Mouse (Mus musculus) brain, embryonic 14.5 days (tissue): ENCODE data around the gene Tmem132a. TPM values are rescaled to one million over a fixed set of nuclear protein-coding genes. Genes with fewer than 3 reads are reported as not detected.

ENCODE experiments used
- DNase-seq: peaks from one replicate; pipeline ENCODE4 v3.0.0-alpha.2; 2011; ENCODE audit warnings: low read depth
- CTCF ChIP-seq: fragments of 200-500 bp; IDR thresholded peaks from 2 replicates; pipeline ENCODE4 v1.5.1; 2012; ENCODE audit warnings: inconsistent platforms, mild to moderate bottlenecking, moderate library complexity, borderline replicate concordance; ENCODE audit not compliant: insufficient read depth, insufficient read length; ENCODE audit errors: extremely low read depth
- POLR2A ChIP-seq: fragments of 200-500 bp; IDR thresholded peaks from 2 replicates; pipeline ENCODE4 v1.6.1; 2012; ENCODE audit warnings: mild to moderate bottlenecking, inconsistent platforms, borderline replicate concordance; ENCODE audit not compliant: poor library complexity, insufficient read depth, insufficient read length, severe bottlenecking; ENCODE audit errors: extremely low read depth
- polyA plus RNA-seq: library from polyadenylated mRNA; depleted of rRNA; stranded (reverse); fragments of >200 nt; gene quantifications from 2 replicates; pipeline ENCODE4 v1.2.3, GENCODE M21; 2012

Gene Tmem132a
- polyA plus RNA-seq, 1 experiment, result 301 TPM

DNA sequence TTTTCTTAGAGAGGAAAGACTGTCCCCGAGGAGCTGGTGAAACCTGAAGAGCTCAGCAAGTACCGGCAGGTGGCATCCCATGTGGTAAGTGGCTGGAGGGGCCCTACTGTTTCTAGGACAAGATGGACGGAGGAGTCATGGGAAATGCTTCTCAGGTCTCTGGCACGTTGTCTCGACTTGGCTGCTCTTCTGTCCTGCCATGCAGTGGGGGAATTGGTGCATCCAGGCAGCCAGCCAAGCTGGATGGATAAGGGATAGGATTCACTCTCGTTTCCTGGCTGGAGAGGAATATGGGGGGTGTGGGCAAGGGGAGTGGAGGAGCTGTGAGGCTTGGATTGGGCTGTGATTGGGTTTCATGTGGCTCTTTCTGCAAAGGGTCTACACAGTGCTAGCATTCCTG is 30.6 kb upstream of the Tmem132a start:
- TF ChIP-seq POLR2A (no peak), CTCF (no peak)
- no peak for DNase-seq

DNA sequence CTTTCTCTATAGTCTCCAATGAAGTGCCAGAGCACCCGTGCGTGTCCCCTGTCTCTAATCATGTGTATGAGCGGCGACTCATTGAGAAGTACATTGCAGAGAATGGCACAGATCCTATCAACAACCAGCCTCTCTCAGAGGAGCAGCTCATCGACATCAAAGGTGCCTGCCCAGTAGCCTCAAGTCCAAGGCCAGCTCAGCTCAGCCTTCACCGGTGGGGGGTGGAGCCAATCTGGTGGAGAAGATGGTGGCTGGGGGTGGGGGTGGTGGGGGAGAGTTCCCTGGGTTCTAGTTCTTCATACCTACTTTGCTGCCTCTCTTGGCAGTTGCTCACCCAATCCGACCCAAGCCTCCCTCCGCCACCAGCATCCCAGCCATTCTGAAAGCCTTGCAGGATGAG is 27.8 kb upstream of the Tmem132a start:
- no peak for TF ChIP-seq POLR2A
- no peak for TF ChIP-seq CTCF
- DNase-seq, result no peak

DNA sequence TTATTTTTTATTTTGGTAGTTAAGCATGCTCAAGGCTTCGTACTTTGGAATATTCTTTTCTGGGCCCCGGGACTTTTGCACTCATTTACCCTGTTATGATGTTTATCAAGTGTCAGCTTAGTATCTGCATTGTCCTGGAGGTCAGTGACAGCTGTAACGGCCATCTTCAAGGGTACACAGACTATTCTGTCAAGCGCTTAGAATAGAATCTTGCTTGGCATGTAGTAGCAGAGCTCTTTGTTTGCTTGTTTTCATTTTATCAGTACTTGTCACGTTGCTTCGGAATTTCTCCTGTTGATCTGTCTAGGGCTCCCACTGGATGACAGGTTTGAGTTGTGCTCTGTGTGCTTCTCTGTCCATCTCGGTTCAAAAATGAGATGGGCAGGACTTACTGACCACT is 27.1 kb upstream of the Tmem132a start:
- DNase-seq, result no peak

DNA sequence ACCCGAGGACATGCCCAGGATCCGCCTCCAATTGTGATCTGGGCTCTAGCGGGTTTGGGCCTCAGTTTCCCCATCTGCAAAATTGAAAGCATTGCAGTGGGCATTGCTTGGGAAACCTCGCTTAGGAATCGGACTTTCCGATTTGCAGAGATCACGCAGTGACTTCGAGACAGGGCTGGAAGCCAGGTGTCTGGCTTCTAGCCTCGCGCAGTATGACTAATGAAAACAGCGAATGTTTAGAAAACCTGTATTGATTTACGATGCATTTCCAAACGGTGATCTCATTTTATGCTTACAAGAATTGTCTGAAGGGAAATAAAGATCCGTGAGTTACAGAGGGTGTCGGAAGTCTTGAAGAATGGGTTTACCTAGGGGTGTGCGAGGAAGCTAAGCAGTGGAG is 26.0 kb upstream of the Tmem132a start:
- no peak for DNase-seq
- TF ChIP-seq CTCF (no peak), POLR2A (no peak)

More for the DNA sequence above, 27.1 kb upstream of the Tmem132a start:
- no peak for TF ChIP-seq POLR2A
- TF ChIP-seq CTCF, result no peak

DNA sequence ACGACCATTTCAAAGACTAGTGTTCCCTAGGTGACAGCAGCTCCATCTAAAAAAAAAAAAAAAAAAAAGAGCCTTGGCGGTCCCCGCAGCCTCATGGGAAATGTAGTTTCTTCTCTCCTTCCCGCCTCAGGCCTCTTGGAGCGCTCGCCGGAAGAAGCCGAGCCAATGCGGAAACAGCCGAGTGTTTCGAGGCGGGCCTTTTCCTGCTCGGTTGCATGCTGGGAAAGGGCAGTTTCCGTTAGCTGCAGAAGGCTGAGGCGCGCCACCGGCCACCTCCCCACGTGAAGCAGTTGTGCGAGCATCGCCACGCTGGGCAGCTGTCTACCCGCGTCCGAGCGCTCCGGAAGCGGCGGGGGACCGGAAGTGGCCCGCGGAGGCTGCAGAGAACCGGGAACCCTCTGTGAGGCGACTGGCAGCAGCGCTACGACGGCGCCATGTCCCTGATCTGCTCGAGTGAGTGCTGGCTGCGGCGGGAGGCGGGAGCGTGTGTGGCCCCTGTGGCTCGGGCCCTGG is 25.3 kb upstream of the Tmem132a start, which contains the start of gene Prpf19:
Gene Prpf19, plus strand, starts transcription at position 216 of the 513 bp plus-strand sequence.
- DNase-seq, result peak; percentile 100
- TF ChIP-seq CTCF, result no peak
- peak; percentile 82; the same call in 1 of the 2 replicates for TF ChIP-seq POLR2A

DNA sequence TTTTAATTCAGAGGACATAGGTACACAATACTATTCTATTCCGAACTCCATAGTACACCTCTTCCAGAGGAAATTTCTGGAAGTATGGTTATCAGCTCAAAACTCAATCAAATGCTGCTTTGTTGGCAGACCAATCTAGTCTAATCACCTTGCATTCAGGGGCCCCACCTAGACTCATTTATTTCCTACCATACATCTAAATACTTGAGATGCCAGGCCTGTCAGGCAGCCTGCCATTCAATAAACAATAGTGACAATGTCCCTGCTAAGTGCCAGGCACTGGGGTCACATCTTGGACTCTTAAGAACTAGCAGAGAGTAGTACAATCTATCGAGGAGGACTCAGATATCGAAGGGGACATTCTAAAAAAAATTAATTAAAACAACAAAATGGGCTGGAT is 22.5 kb upstream of the Tmem132a start:
- no peak for DNase-seq
- TF ChIP-seq POLR2A (no peak), CTCF (no peak)

DNA sequence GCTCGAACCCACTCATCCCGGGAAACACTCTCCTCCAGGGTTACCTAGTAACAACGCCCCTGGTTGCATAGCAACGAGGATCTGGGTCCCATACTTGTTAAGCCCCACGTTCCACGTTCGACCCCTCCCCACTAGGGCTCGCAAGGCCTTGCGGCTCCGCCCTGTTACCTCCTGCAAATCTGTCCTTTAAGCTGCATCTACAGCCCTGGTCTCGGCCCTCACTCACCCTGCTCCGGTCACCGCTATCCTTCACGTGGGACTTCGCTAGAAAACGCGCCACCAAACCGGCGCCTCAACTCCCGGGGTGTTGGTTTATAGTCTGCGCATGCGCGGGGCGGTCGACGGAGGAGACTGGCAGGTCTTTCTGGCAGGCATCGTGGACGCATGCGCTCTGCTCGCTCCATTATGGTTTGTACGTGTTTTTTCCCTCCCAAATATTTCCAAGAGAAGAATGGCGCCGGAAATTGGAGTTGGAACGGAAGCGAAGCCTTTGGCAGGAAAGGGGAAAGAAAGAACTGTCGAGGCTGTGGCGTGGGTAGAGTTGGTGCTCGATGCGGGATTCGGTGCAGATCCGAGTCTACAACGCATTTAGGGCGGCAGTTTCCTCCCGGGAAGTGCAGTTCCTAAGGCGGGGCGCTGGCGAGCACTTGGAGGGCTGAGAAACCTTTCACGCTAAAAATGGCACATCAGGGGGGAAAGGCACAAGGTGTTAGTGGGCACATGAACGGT is 11.8 kb upstream of the Tmem132a start, which contains the start of gene Tmem109:
Gene Tmem109, minus strand, starts transcription at position 576 of the 729 bp plus-strand sequence.
- DNase-seq, result peak; percentile 99
- TF ChIP-seq CTCF (peak; percentile 36; the same call in 1 of the 2 replicates), POLR2A (peak; percentile 26; the same call in 1 of the 2 replicates)

DNA sequence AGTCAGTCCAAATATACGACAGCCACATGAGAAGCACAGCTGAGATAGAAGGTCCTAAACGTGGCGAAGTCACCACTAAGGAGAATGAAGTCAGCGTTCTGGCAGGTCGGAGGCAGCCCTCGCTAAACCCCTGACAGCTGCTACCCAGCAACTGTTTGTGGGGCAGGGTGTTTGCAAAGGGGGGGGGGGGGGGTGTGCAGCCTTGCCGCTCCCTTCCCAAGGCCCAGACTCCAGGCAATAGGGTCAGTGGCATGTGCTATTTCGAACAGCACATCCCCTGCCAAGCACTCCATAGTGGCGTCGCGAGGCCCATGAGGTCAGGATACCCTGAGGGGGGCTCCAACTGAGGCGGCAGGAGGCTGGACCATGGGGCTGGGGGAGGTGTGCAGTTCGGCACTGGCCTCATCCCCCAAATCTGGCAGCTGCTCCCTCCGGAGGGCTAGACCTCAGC is 11.3 kb upstream of the Tmem132a start:
- DNase-seq, result no peak
- TF ChIP-seq CTCF (no peak), POLR2A (no peak)

DNA sequence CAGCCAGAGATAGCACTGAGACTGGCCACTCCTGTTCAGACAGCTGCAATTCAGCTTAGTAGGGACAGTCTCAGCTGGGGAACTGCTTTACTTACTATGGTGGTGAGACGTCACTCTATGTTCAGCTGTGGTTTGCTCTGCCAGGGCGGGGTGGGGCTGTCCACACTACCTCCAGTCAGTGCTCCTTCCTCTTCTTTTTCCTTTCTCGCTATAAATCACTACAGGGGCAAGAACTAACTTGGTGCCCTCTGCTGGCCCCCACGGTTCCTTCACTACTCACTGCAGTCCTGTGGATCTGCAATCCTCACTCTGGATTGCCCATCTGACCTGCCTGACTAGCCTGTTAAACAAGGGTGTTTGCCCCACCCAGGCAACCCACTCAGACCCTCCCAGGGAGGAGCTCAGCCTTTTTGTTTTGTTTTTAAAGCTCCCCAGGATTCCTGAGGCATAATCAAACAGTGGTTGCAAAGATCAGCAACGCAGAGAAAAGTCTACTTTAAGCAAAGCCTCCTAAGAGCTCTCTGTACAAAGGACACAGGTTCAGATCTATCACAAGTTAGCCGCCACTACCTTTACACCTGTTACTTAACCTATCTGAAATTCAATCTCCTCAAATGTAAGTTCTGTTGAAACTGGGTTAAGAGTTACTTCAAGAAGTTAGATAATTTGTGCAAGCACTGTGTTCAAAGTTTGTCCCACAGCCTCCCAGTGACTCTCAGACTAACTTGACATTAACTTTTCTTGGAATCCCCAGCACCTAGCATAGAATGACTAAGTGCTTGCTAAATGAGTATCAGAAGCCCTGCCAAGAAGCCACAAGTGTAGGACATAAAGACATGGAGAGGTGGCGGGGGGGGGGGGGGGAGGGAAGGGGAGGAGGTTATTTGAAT is 10.6 kb upstream of the Tmem132a start:
- TF ChIP-seq POLR2A, result no peak
- peak; percentile 19; the same call in 1 of the 2 replicates for TF ChIP-seq CTCF
- DNase-seq, result peak; percentile 28

DNA sequence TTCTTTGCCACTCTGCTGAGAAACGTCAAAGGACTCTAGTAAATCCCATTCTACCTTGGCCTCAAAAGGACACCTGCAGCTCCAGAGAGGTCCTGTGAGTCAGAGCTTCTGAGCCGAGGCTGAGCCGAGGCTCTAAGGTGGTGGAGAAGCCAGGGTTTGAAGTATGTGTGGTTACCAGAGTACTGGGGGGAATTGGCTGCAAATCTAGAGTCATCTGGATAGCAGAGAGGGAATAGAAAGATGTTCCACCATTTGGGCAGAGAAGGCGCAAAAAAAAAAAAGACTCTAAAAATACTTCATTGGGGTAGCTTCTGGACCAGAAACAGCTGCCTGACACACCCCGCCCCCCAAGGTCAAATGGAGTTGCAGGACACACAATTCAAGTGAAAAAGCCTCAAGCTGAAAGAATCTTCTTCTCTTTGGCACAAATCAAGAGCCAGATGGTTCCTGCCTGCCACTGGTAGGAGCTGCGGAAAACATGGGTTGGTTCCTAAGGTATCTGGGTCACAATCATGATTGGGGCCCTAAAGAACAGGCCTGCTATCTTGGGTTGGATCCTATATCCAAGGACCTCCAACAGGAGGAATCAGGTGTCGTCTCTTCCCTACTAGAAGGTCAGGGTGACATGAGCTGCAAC is 8.6 kb upstream of the Tmem132a start:
- TF ChIP-seq POLR2A (no peak), CTCF (no peak)

DNA sequence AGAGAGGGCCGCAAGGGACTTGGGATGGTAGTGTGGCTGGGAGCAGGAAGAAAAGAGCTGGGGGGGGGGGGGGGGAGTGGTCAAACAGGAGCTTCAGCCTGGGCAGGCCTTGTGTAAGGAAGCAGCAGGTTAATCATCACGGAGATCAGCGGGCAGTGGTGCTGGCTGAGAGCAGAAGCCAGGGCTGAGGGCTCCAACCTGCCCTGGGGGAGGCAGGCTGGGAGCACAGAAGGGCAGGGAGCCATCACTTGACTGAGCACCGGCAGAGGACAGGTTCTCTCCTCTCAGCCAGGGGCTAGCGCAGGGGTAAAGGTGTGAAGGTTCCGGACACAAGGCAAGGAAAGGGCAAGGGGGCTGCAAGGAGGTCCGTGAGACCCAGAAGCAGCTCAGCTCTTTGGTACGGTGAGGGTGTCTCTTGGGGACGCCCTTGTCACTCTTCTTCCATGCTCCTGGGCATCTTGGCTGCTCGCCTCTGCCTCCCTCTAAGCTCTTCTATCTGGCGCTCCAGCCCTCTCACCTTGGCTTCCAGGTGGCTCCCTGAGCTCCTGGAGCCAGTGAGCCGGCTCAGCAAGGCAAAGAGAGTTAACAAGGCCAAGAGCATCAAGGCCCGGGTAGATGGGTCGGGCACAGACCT is 1.7 kb upstream of the Tmem132a start:
- no peak for DNase-seq
- TF ChIP-seq POLR2A, result no peak
- no peak for TF ChIP-seq CTCF

More for the DNA sequence above, 8.6 kb upstream of the Tmem132a start:
- no peak for DNase-seq
